Mouse (Mus musculus) mouse embryonic stem cell (cell line): Measurements from ENCODE around the gene Tnik.

ENCODE experiments used
- in situ Hi-C, 2 experiments: fragments of 300-500 bp; cut with MboI; formaldehyde crosslinking; loops; 1 replicate in 1 of 2; 3 replicates in 1 of 2; pipeline ENCODE4 v1.14.3; 2019 to 2020; ENCODE audit warnings: low sequenced_read_pairs in 2 of 2, low pct_unique_long_range_greater_than_20kb in 1 of 2, mixed read lengths in 1 of 2; ENCODE audit not compliant: unreplicated experiment in 1 of 2

The Tnik gene

DNA sequence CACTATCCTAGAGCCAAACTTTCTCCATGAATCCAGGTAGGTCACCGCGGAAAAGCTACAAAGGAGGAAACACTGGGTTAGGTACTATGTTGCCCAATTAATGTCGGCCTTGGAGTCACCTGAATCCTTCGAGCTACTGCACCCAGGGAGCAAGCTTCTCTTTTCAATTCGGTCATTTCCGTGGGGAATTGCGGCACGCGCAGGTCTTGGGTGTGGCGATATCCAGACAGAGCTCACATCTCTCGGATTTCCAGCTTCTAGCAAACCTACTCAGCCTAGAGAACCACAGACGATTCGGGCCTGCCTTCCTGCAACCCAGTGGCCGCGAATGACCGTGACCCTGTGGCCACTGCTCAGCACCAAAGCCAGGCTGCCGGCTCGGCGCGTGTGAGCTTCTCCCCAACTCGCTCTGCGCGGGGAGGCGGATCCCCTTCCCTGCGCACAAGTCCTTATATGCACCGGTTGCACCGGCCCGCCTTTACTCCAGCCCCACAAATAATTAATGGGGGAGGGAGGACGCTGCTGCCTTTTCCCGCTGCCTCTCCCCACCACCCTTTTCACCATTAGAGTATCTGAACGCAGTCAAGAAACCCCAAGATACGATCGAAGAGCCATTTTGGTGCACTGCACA is 528 bp upstream of the Tnik start:
- in situ Hi-C loops = no loop called here

DNA sequence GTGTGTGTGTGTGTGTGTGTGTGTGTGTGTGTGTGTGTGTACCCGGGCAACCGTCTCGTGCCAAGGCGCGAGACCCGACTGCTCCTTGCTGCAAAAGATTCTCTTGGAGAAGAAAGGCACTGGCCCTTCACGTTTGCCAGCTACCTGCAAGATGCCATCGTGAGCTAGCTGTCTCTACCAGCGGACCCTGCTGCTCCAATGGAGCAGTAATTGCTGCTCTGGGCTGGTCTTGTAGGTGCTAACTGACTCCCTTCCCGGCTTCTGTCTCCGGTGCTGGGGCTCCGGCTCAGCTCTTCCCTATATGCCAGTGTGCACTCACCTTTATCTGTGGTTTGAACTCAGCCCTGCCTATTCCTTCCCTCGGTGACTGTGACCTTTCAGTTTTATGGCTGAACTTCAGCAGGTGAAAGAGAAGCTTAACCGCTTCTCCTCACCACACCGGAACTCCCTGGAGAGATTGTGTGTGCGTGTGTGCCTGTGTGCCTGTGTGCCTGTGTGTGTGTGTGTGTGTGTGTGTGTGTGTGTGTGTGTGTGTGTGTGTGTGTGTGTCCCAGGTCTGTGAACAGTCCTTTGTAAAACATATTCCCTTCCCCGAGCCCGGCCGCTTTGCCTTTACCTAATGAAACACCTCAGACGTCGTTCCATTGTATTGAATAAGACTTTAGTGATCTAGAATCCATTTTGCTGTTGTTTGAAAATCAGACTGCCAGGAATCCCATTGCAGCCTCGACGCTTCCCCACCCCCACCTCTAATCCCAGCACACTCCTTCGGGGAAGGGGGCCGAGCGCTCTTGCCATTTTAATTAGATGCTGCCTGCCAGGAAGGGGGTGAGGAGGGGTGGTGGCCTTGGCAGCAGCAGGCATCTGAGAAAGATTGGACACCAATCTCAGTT is 1.2 kb downstream of the Tnik start:
- in situ Hi-C loops = no loop called here

DNA sequence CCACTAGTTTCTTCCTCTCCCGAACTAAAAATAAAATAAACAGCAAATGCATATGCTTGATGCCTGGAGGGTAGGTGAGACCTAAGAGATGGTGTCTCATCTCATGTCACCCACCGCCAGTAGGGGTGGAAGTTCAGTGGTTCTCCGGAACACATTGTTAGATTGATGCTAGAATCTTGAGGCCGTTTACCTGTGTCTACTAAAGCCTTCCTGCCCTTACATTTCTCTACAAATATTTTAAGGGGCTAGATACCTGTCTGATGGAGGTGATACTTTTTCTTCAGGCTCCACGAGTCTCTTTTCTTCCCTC is 1.8 kb downstream of the Tnik start:
- in situ Hi-C loops = no loop called here

DNA sequence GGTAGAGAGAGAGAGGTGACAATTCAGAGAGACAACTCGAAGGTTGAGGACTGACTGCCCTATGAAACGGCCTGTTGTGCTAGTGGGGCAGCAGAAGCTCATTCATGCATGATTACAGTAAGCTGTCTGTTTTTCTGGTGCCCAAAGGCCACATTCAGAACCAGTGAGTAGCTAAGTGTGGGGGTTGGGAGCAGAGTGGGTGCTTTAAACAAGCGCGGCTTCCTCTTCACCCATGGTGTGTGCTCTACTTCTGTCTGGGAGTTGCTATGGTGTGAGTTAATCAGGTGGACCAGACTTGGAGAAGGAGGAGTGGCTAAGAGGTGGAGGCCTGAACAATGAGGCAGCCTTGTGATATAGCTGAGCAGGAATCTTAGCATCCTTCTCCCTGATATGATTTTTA is 2.2 kb downstream of the Tnik start:
- in situ Hi-C loops = no loop called here

DNA sequence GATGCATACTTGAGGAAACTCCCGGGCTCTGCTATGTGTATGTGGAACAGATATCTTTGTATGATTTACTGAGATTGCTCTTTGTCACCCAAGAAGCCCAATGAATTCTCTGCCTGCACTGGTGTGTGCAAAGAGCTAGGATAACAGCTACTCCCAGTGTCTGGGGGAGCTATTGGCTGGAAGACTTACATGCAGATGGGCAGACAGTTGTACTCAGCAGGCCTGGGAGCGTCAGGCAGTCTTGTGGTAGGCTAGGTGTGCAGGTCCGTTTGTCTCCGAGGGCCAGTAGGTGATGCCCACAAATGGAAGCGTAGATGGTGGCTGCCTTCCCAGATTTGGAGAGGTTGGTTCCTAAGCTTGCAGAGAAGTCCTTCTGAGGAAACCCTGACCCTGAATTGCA is 2.6 kb downstream of the Tnik start:
- in situ Hi-C loops = no loop called here

DNA sequence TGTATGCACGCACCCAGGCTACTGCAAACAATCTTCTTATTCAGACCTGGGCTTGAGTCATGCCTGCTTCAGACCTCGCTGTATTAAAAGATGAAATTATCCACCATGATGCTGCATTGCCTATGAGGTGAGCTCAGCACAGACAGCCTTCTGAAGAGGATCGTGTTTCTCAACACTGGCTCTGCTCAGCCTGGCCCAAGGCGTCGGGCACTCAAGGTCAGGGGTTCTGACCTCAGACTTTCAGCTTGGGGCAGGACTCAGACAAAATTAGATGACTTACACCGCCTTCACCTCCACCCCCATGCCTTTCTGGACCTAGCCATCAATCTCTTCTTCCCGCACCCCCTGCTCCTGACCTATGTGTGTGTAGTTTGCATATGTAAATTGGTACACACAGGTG is 4.2 kb downstream of the Tnik start:
- in situ Hi-C loops = no loop called here

DNA sequence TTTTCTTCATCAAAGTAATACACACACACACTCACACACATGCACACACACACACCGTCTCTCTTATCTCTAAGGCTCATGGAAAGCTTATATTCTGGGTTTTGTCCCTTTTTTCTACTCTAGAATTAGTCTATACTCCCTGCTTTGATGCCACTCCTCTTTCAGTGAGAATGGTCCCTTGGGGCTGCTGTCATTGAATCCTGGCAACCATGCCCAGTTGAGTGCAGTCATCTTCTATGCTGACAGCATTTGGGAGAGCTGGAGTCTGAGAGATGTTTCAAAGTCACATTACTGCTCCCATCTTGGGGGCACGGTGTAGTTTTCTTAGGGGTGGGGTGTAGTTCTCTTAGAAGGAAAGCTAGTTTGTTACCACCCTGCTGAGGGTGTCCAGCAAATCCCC is 6.7 kb downstream of the Tnik start:
- in situ Hi-C loops = no loop called here

DNA sequence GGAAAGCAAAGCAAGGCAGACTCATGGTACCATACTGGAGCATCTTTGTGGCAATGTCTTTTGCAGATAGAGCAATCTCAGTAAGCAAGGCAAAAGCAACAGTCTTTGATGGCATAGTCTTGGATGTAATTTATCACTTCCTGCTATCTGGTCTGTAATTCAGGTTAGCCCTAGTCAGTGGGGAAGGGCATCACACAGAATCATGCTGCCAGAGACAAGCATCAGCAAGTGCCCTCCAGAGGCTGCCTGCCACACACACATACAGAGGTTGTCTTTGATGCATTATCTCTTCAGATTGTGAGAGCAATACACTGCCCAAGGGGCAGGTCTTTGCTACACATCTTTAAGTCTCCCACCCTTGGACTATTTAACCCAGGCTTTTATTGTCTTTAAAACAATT is 8.9 kb downstream of the Tnik start:
- in situ Hi-C loops = no loop called here

DNA sequence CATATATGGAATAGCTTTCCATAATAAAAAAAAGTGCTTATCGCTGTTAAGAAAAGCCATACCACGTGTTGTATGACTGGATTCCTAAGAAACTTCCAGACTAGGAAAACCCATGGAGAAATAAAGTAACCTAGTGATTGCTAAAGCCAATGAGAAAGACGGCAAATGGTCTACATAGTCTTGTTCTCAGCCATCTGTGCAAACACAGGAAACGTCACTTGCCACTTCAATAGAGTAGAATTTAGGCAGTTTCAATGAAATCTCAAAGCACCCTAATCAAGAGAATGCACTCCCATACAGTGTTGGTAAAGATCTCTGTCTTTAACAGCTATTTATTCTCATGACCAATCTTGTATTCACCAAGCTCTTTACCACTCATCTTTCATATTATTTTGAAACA is 11.7 kb downstream of the Tnik start:
- in situ Hi-C loops = no loop called here

DNA sequence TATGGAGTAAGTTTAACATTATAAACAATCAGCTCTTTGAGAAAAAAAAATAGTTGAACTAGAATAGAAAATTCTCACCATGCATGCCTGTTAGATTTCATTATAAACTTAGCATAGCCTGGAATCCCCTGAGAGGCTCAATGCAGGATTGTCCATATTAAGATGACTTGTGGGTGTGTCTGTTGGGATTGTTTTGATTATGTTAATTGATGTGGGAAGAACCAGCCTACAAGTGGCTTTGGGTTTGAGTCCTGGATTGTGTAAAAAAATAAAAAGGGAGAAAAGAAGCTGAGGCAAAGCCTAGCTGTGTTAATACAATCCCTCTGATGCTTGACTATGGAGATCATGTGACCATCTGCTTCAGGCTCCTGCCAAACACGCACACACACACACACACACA is 26.7 kb downstream of the Tnik start:
- in situ Hi-C loops = no loop called here

DNA sequence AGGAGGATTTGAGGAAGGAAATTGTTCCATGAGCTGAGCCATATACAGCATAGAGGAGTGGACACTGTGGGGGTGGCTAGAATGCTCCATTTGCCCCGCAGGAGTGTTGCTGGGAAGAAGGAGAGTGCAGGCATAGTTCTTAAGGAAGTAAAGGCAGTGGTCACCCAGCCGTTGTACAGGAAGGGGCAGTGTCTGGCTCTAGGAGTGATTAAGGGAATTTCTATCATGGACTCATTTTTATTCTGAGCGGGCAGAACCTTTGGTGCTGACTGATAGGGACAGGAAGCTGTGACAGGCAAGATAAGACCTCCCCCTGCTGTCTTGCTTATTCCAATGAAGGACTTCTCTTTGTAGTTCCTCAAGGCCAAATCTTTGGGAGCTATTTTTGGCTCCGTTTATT is 38.4 kb downstream of the Tnik start:
- in situ Hi-C loops = no loop called here

DNA sequence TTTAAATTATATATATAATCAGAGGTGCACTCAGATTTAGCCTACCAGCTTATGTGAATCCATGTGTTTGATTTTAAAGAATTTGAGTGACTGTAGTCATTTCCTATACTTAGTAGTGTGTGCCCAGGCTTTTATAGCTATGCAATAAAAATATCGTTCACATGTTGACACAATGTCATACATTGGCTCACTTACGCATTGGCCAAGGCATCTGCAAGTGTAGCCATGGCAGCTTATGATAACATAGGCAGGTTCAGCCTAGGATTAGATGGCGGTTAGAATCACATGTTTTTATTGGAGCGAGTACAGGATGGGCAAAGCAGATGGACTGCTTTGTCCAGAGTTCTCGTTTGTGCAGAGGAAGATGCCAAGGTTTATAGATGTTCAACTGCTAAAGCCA is 40.9 kb downstream of the Tnik start:
- in situ Hi-C loops = no loop called here

DNA sequence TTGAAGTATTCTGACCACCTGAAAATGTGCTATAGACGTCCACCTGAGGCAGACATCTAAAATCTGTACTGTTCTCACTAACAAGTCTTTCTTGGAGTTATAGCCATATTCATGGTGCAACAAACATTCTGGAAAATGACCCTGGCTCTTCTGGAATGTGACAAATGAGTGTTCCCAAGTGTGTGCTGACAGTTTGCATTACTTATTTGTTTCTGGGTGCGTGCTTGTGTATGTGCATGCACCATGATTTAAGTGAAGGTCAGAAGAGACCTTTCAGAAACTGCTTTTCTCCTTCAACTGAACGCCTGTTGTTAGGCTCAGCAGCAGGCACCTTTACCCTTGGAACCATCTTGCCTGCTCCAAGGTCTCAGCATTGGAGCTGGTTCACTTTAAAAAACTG is 43.8 kb downstream of the Tnik start:
- in situ Hi-C loops = no loop called here

DNA sequence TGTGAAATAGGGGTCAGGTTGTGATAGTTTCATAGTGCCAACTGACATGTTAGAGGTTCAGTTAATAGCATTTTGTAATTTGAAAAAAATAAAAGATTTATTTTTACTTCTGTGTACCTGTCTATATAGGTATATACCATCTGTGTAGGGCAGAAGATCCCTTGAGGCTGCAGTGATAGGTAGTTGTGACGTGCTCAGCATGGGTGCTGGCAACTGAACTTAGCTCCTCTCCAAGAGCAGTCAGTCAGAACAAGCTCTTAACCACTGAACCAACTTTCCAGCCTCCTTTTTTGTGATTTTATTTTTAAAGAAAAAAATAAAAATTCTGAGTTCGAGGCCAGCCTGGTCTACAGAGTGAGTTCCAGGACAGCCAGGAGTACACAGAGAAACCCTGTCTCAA is 51.4 kb downstream of the Tnik start:
- in situ Hi-C loops = no loop called here

DNA sequence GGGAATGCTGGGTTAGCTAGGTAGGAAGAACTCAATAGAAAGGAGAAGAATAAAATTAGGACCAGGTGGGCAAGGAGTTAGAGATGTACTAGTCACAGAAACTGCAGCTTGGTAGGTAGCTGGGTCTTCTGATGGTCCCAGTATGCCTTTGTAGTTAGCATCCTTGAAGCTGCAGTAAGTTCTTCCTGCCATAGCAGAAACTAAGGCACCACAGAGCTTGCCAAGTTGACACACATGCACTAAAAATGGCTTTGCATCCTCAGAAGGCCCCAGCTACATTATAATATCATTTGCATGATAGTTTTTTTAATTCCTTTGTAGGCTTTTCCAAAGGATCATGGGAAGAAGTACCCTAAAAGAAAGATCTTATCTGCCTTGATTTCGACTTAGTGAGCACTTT is 54.3 kb downstream of the Tnik start:
- in situ Hi-C loops = no loop called here

DNA sequence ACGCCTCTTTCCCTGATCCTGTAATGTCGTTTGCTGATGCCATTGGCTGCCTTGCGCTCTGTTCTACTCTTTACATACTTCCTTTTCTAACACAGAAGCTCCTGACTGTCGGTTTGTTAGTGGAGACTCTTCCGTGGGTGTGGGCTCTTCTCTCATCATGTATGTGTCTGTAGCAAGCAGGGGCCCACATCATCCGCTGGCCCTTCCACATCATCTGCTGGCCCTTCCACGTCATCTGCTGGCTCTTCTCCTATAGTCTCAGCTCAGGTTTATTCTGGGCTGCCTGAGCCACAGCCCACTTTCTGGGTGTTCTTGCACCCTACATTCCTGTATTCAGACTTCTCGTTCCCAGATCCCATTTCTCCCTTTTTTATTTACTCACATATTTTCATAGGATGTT is 58.6 kb downstream of the Tnik start:
- in situ Hi-C loops = no loop called here

DNA sequence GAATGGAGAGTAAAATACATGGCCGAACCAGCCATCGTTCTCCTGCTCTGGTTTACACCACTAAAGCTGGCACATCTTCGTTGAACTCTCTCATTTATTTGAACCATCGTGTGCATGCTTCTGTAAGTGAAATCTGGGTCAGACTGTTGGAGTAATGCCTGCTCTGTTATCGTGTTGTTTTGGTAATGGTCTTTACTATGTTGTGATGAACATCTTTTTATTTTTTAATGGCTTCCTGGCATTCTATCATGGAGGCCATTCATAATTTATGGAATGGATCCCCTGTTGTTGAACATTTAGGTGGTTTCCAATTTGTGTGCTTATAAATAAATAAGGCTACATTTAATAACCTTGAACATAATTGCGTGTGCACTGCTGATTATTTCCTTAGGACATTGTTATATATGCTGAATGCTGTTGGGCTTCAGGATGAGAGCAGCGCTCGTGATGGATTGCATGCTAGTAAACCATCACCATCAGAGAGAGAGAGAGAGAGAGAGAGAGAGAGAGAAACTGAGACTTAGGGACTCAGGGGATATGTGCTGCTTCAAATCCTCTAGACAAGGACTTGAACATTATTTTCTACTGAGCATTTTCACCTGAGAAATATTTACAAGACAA is 62.7 kb downstream of the Tnik start:
- in situ Hi-C loops = no loop called here

DNA sequence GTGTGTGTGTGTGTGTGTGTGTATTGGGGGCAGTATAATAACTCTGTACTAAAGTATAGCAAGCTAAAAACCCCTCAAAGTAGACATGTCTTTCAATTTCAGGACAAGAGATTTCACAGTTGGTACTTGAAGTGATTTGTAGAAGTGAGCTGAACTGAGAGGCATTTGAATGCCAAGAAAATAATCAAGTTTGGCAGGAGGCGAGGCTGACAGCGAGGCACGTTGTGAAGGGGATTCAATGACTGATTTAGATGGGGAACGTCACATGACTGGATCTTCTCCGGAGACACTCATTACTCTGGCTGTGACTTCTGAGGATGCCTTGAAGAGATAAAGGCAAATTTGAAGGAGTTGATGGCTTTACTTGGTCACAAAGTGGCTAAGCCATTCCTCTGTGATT is 69.3 kb downstream of the Tnik start:
- in situ Hi-C loops = no loop called here

DNA sequence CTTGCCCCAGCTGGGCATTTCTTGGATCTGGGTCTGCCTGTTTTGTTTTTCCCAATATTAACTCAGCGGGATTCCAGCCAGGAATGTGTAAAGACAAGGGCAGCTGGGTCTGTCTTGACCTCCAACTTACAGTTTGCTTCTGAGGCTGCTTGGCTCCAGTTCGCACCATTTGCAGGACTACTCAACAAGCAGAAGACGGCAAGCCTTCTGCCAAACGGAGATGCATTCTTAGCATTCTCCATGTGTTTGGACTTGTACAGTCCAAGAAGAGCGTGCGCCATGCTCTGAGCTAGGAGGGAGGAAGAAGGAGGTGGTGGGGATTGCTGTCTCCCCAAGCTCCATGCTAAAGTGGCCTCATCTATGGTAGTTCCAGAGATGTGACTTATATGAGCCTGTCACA is 70.9 kb downstream of the Tnik start:
- in situ Hi-C loops = no loop called here

DNA sequence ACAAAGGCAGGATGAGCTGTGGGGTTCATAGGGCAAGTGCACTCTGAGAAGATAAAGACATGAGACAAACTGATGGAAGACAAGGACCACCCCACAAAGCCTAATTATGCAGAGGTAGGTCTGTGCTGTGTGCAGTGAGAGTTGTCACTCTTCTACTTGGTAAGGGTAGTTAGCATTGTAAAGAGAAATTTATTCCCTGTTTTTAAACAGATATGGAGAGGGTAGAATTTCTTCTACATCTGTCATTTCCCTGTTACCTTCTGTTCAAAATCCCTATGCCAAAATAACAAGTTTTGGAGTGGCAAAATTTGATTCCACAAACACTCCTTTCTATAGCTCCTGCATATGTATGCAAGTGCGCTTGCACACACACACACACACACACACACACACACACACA is 71.5 kb downstream of the Tnik start:
- in situ Hi-C loops = no loop called here
